Mouse (Mus musculus) forebrain, embryonic 15.5 days (tissue): ENCODE results near the gene Gm11757. TPM values are rescaled to one million over a fixed set of nuclear protein-coding genes. Genes with fewer than 3 reads are reported as not detected.
"Not testable (repeated sequence)": the region's sequence is repeated elsewhere in the genome, so short reads cannot be mapped to it uniquely, and the experiment has no call there.

Experiments used
- ATAC-seq: fragments of 200-750 bp; cut with Nextera tagmentation; replicated peaks from 2 replicates; pipeline ENCODE4 v1.8.0; 2017; ENCODE audit warnings: mild to moderate bottlenecking, moderate TSS enrichment, moderate library complexity
- H3K27ac ChIP-seq: fragments of 300-500 bp; sonication (generic); replicated peaks from 2 replicates; pipeline ENCODE4 v1.5.1; 2015; ENCODE audit warnings: mild to moderate bottlenecking, inconsistent platforms
- H3K27me3 ChIP-seq: fragments of 300-500 bp; sonication (generic); 2 replicates; pipeline ENCODE4 v1.6.1; 2015; ENCODE audit warnings: inconsistent platforms
- H3K36me3 ChIP-seq: fragments of 300-500 bp; sonication (generic); 2 replicates; pipeline ENCODE4 v1.6.1; 2015; ENCODE audit warnings: mild to moderate bottlenecking, inconsistent platforms
- H3K4me1 ChIP-seq: fragments of 300-500 bp; sonication (generic); 2 replicates; pipeline ENCODE4 v1.6.1; 2015; ENCODE audit warnings: inconsistent platforms
- H3K4me2 ChIP-seq: fragments of 300-500 bp; sonication (generic); replicated peaks from 2 replicates; pipeline ENCODE4 v1.6.1; 2015; ENCODE audit warnings: mild to moderate bottlenecking, inconsistent platforms
- H3K4me3 ChIP-seq: fragments of 300-500 bp; sonication (generic); 2 replicates; pipeline ENCODE4 v1.5.1; 2015; ENCODE audit warnings: mild to moderate bottlenecking, inconsistent platforms
- H3K9ac ChIP-seq: fragments of 300-500 bp; sonication (generic); replicated peaks from 2 replicates; pipeline ENCODE4 v1.6.1; 2015; ENCODE audit warnings: mild to moderate bottlenecking, inconsistent platforms
- H3K9me3 ChIP-seq: fragments of 300-500 bp; sonication (generic); 2 replicates; pipeline ENCODE4 v1.6.1; 2016; ENCODE audit warnings: inconsistent platforms
- WGBS: fragments of 180-500 bp; shearing (Covaris S2); methylation state at CpG from one replicate; pipeline ENCODE4 v1.1.7; 2015; ENCODE audit warnings: mixed read lengths; 5-methylcytosine and 5-hydroxymethylcytosine counted together
- polyA plus RNA-seq: library from polyadenylated mRNA; unstranded; fragments of >200 nt; fragmentation: Nextera tagmentation; extraction: Ambion mirVana; gene quantifications from 2 replicates; pipeline ENCODE4 v1.2.1, GENCODE M21; 2015

Gm11757 gene
- not detected in 2 replicates for polyA plus RNA-seq

- no CpG with 5 or more reads among the region's 4 CpGs for WGBS
- not testable (repeated sequence) for H3K9ac ChIP-seq, H3K4me2 ChIP-seq, H3K4me3 ChIP-seq, H3K27ac ChIP-seq, H3K36me3 ChIP-seq, H3K4me1 ChIP-seq, H3K27me3 ChIP-seq, ATAC-seq, H3K9me3 ChIP-seq
Observed at GRCm38 (mm10) chr4:73891012-73891411, at the start of gene Gm11757. TSS of gene Gm11757 (minus strand) at chr4:73891112.

DNA sequence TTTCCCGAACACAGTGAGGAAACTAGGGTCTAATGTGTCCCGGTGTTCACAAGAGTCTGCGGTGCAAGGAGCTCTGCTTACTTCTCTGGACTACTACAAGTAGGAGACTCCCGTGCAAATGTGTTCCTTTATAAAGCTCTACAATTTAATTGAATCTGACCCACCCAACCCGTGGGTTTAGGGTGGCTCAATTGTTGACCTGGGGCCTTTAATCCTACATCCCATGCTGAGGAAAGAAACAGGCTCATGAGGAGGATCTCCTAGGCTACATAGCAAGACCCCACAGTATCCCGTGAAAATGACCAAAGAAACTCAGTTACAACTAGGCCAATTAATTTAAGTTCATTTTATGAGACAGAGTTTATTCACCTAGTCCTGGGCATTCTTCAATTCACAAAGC is 29.7 kb upstream of the Gm11757 start, which contains the start of gene Gm11756:
Gene Gm11756 (minus strand): TSS at position 101 of the 400 bp plus-strand sequence.
- H3K9ac ChIP-seq, H3K27ac ChIP-seq, H3K27me3 ChIP-seq, H3K4me2 ChIP-seq, H3K4me3 ChIP-seq, H3K4me1 ChIP-seq, H3K9me3 ChIP-seq, H3K36me3 ChIP-seq, ATAC-seq: not testable (repeated sequence)
- WGBS = 84% methylated on average over 6 of the region's 6 CpGs

DNA sequence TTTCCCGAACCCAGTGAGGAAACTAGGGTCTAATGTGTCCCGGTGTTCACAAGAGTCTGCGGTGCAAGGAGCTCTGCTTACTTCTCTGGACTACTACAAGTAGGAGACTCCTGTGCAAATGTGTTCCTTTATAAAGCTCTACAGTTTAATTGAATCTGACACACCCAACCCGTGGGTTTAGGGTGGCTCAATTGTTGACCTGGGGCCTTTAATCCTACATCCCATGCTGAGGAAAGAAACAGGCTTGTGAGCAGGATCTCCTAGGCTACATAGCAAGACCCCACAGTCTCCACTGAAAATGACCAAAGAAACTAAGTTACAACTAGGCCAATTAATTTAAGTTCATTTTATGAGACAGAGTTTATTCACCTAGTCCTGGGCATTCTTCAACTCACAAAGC is 14.9 kb upstream of the Gm11757 start, which contains the start of gene Gm13871:
Gene Gm13871 (minus strand): TSS at position 101 of the 400 bp plus-strand sequence.
- H3K4me3 ChIP-seq, H3K27me3 ChIP-seq, H3K9me3 ChIP-seq, H3K36me3 ChIP-seq, ATAC-seq, H3K4me2 ChIP-seq, H3K4me1 ChIP-seq, H3K9ac ChIP-seq, H3K27ac ChIP-seq: not testable (repeated sequence)
- whole genome bisulfite sequencing = no CpG with 5 or more reads among the region's 4 CpGs

GRCm38 (mm10) chr4:73876166-73876565 is 14.7 kb downstream of the Gm11757 start, which contains the start of gene Gm11758:
TSS of gene Gm11758 (minus strand) at chr4:73876266.
- H3K4me2 ChIP-seq, H3K4me1 ChIP-seq, ATAC-seq, H3K36me3 ChIP-seq, H3K9me3 ChIP-seq, H3K9ac ChIP-seq, H3K27ac ChIP-seq, H3K27me3 ChIP-seq, H3K4me3 ChIP-seq: not testable (repeated sequence)
- WGBS = no CpG with 5 or more reads among the region's 4 CpGs

Other genes starting within 250 kb of the Gm11757 start
- not detected in 2 replicates for gene Gm11239, start 222.8 kb downstream of the Gm11757 start, polyA plus RNA-seq
- not detected in 2 replicates for gene Gm428, start 207.6 kb downstream of the Gm11757 start, polyA plus RNA-seq
- 0.06 and 0.34 TPM in 2 replicates for gene Rasef, start 100.1 kb downstream of the Gm11757 start, polyA plus RNA-seq
- not detected in 2 replicates for gene Gm11758, start 14.8 kb downstream of the Gm11757 start, polyA plus RNA-seq
- not detected in 2 replicates for gene Gm13871, start 14.8 kb upstream of the Gm11757 start, polyA plus RNA-seq
- gene Gm11756, start 29.6 kb upstream of the Gm11757 start, polyA plus RNA-seq = not detected in 2 replicates
- gene 2310002L09Rik, start 59.7 kb upstream of the Gm11757 start, polyA plus RNA-seq = not detected in 2 replicates
- gene Frmd3, start 122.3 kb upstream of the Gm11757 start, polyA plus RNA-seq = 21.2 and 21.5 TPM in 2 replicates